10 mouse cellular contexts compared by ENCODE assay signal in genomic region chr5:134080685-134081548, GRCm38 (mm10). TPM values are rescaled to one million over a fixed set of nuclear protein-coding genes. Genes with fewer than 3 reads are reported as not detected.
DNase-seq lines count a peak whose midpoint lies in the region; ATAC-seq lines count a peak whose summit lies in the region.
"Had no signal": no experiment of that assay in that cellular context is flagged by ENCODE, and none has a peak within 500 bp of the region (broad histone marks: within the 10 kb centered on the region; RNA-seq: fewer than 3 reads in every experiment).

No protein-coding gene starts in this region.

- H3K27me3 ChIP-seq in heart, embryonic 12.5 days (replicated peaks) = no peaks in the 10 kb centered on the region
- H3K27me3 ChIP-seq in limb, embryonic 10.5 days (ENCODE audit: low read depth, poor library complexity, severe bottlenecking) = no peaks in the 10 kb centered on the region
- H3K27me3 ChIP-seq: midbrain, embryonic 12.5 days had no signal

- 35% methylated on average over 18 of the region's 18 CpGs for WGBS in heart, embryonic 12.5 days
- WGBS in limb, embryonic 10.5 days = 20% methylated on average over 18 of the region's 18 CpGs

- peak overlapping the region; percentile 18; the same call in 1 of the 2 replicates for H3K4me2 ChIP-seq in heart, embryonic 12.5 days
- H3K4me2 ChIP-seq: midbrain, embryonic 12.5 days had no signal

- no peak overlapping the region for H3K4me3 ChIP-seq in heart, embryonic 12.5 days
- H3K4me3 ChIP-seq in limb, embryonic 10.5 days = peak overlapping the region; percentile 21
- H3K4me3 ChIP-seq: midbrain, embryonic 12.5 days had no signal

- peaks cover 6% of the 10 kb centered on the region for H3K9me3 ChIP-seq in heart, embryonic 12.5 days (replicated peaks)
- H3K9me3 ChIP-seq in limb, embryonic 10.5 days (replicated peaks) = 0 out of 2 replicates have a peak, but pooled peaks cover 4% of the 10 kb centered on the region
- H3K9me3 ChIP-seq: midbrain, embryonic 12.5 days had no signal

- ATAC-seq in heart, embryonic 12.5 days (ENCODE audit: insufficient number of reproducible peaks, low FRiP score) = peak; percentile 58; the same call in 1 of the 2 replicates

- DNase-seq in heart, postnatal 36 days = no peak
- peak; percentile 31 for DNase-seq in adrenal gland, adult 8-10 months
- DNase-seq in gastrocnemius, postnatal 36 days = peak; percentile 38 to 49
- peak; percentile 65 for DNase-seq in limb, embryonic 10.5 days (ENCODE audit: low spot score)
- DNase-seq in layer of hippocampus, adult 18-20 months (ENCODE audit: low spot score in 2 of 2) = no peak
- no peak for DNase-seq in urinary bladder, postnatal 36 days (ENCODE audit: low spot score in 2 of 2)
- no peak for DNase-seq in cerebellum, adult 11-12 months
- DNase-seq: thymus, adult 2 months had no signal

- H3K36me3 ChIP-seq in heart, embryonic 12.5 days = no peaks in the 10 kb centered on the region
- no peaks in the 10 kb centered on the region for H3K36me3 ChIP-seq in limb, embryonic 10.5 days
- H3K36me3 ChIP-seq: midbrain, embryonic 12.5 days had no signal

- intact Hi-C loops in heart, postnatal 36 days (cut with DNase I) = no loop called here
- intact Hi-C loops in gastrocnemius, postnatal 36 days (cut with DNase I) = no loop called here

- no peak overlapping the region; the same call in 1 of the 2 replicates for H3K27ac ChIP-seq in heart, embryonic 12.5 days (ENCODE audit: poor library complexity, severe bottlenecking)
- peak overlapping the region; percentile 78 for H3K27ac ChIP-seq in limb, embryonic 10.5 days
- H3K27ac ChIP-seq: midbrain, embryonic 12.5 days had no signal

- H3K9ac ChIP-seq in heart, embryonic 12.5 days = no peak overlapping the region
- H3K9ac ChIP-seq: midbrain, embryonic 12.5 days had no signal

- 0 out of 2 replicates have a peak, but pooled peaks cover 8% of the 10 kb centered on the region for H3K4me1 ChIP-seq in heart, embryonic 12.5 days (replicated peaks)
- peaks cover 20% of the 10 kb centered on the region for H3K4me1 ChIP-seq in limb, embryonic 10.5 days
- H3K4me1 ChIP-seq: midbrain, embryonic 12.5 days had no signal

RNA-seq across cellular contexts. Expression of gene Castor2, which starts 18.6 kb away (rescaled TPM):
- 7.5 and 8.1 TPM in 2 replicates for polyA plus RNA-seq in heart, embryonic 12.5 days (2016; fragmentation: Nextera tagmentation; extraction: Ambion mirVana)
- total RNA-seq in heart, postnatal 36 days (2021) = 10 to 100 TPM; 24.9 to 30.9 TPM
- total RNA-seq in adrenal gland, adult 8-10 months (2022) = 10 to 100 TPM; 18.4 to 37.2 (median 23.6) TPM
- total RNA-seq in gastrocnemius, postnatal 36 days (2021) = 10 to 100 TPM; 37.2 to 47.7 TPM
- polyA plus RNA-seq in limb, embryonic 10.5 days (2016; fragmentation: Nextera tagmentation; extraction: Ambion mirVana) = 6.4 and 10.6 TPM in 2 replicates
- 10 to 100 TPM; 75.2 to 76.4 TPM for total RNA-seq in layer of hippocampus, adult 18-20 months (2021)

Comparison
In these comparisons a context has a peak if more than half of its experiments do, and no peak if none do; other contexts are left out.
1. DNase-seq: peak in adrenal gland, adult 8-10 months (single experiment), gastrocnemius, postnatal 36 days (2 of 2) and limb, embryonic 10.5 days (single experiment); none in heart, postnatal 36 days (0 of 2), layer of hippocampus, adult 18-20 months (0 of 2), urinary bladder, postnatal 36 days (0 of 2) and cerebellum, adult 11-12 months (single experiment).